Mouse (Mus musculus) megakaryocyte, embryonic 14.5 days (primary cell): Measurements from ENCODE around the gene Plg. TPM values are rescaled to one million over a fixed set of nuclear protein-coding genes. Genes with fewer than 3 reads are reported as not detected.

Experiments used
- H3K27me3 ChIP-seq: replicated peaks from 2 replicates; pipeline ENCODE3; 2012; ENCODE audit warnings: inconsistent platforms
- H3K36me3 ChIP-seq: replicated peaks from 2 replicates; pipeline ENCODE3; 2012; ENCODE audit warnings: low read length, inconsistent platforms, mixed read lengths
- H3K4me1 ChIP-seq: 2 replicates; pipeline ENCODE4 v1.6.1; 2012; ENCODE audit warnings: inconsistent platforms
- H3K4me3 ChIP-seq: replicated peaks from 2 replicates; pipeline ENCODE3; 2012; ENCODE audit warnings: moderate library complexity, mild to moderate bottlenecking, inconsistent platforms
- H3K9me3 ChIP-seq: 2 replicates; pipeline ENCODE4 v1.6.1; 2012; ENCODE audit warnings: inconsistent platforms
- FLI1 ChIP-seq: IDR thresholded peaks from 2 replicates; pipeline ENCODE4 v1.6.1; 2012; ENCODE audit warnings: low read length, inconsistent platforms, mixed read lengths
- GATA1 ChIP-seq: IDR thresholded peaks from 3 replicates; pipeline ENCODE4 v1.6.1; 2012; ENCODE audit warnings: mixed read lengths, low read length, inconsistent platforms, borderline replicate concordance
- polyA plus RNA-seq: library from polyadenylated mRNA; stranded (reverse); fragments of >175 nt; gene quantifications from 2 replicates; pipeline ENCODE4 v1.2.3, GENCODE M21; 2012; ENCODE audit warnings: low replicate concordance; ENCODE audit not compliant: insufficient read depth

The Plg gene
- polyA plus RNA-seq, 1 experiment = not detected

- H3K36me3 ChIP-seq = peaks cover 2% of the 10 kb centered on the region
- TF ChIP-seq FLI1 = no peak
- no peak for TF ChIP-seq GATA1
- peaks cover 33% of the 10 kb centered on the region for H3K4me1 ChIP-seq
- no peaks in the 10 kb centered on the region for H3K9me3 ChIP-seq
- H3K27me3 ChIP-seq = peaks cover 42% of the 10 kb centered on the region
- H3K4me3 ChIP-seq = no peak overlapping the region
Observed at GRCm38 (mm10) chr17:12415031-12415735, 36.8 kb downstream of the Plg start.

DNA sequence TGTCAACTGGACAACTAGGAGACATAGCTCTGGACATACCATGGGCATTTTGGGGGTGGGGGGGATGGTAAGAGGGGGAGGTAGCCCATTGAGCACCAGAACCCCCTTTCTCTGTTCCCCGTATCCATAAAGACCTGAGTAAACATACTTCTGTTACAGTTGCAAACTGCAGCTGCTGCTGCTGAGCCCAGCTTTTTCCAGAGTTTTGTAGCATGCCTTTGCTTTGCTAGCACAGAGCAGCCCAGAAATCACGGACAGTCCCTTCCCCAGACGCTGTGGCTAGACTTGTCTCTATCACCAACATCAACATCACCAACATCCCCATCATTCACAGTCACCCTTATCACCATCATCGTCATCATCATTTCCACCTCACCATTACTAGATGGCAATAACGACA is 37.3 kb downstream of the Plg start:
- Histone ChIP-seq H3K9me3 (no peaks in the 10 kb centered on the region), H3K4me1 (peaks cover 35% of the 10 kb centered on the region), H3K36me3 (peaks cover 3% of the 10 kb centered on the region), H3K27me3 (peaks cover 36% of the 10 kb centered on the region), H3K4me3 (no peak overlapping the region)
- TF ChIP-seq FLI1 (no peak), GATA1 (no peak)

- H3K4me1 ChIP-seq = peaks cover 40% of the 10 kb centered on the region
- H3K4me3 ChIP-seq = no peak overlapping the region
- peaks cover 31% of the 10 kb centered on the region for H3K27me3 ChIP-seq
- H3K36me3 ChIP-seq = peaks cover 4% of the 10 kb centered on the region
- no peaks in the 10 kb centered on the region for H3K9me3 ChIP-seq
- TF ChIP-seq FLI1 = no peak
Observed at GRCm38 (mm10) chr17:12416250-12416895, 38.0 kb downstream of the Plg start.

DNA sequence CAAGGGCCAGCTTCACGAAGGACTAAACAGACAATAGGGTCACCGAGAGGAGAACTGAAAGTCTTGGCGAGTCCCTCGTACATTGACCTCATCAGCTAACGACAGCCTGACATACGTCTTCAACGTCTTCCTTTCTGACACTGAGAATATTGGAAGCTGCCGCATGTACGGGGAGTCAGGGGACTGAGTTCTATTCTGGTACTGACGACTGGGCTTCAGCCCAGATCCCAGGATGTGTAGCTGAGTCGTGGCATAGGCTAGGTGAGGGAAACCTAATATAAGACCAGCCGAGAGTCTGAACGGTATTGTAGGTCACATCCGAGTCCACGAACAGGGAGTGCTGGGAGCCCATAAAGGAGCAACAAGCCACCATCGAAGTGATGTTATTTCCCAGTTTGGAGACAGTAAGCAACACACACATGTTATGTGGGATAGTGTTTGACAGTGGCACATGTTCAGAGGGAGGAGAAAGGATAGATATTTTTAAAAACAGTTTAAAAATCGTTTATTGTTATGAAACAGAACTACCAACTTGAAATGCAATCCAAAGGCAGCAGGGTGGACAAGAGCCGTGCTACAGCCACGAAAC is 41.2 kb downstream of the Plg start:
- no peak overlapping the region for H3K4me3 ChIP-seq
- peaks cover 7% of the 10 kb centered on the region for H3K27me3 ChIP-seq
- no peak for TF ChIP-seq FLI1
- H3K4me1 ChIP-seq = peaks cover 58% of the 10 kb centered on the region
- H3K36me3 ChIP-seq = peaks cover 4% of the 10 kb centered on the region
- H3K9me3 ChIP-seq = no peaks in the 10 kb centered on the region

GRCm38 (mm10) chr17:12420886-12421574 is 42.6 kb downstream of the Plg start:
- H3K9me3 ChIP-seq = no peaks in the 10 kb centered on the region
- no peak overlapping the region for H3K4me3 ChIP-seq
- H3K4me1 ChIP-seq = peaks cover 66% of the 10 kb centered on the region
- TF ChIP-seq FLI1 = no peak
- H3K36me3 ChIP-seq = peaks cover 4% of the 10 kb centered on the region
- H3K27me3 ChIP-seq = peaks cover 2% of the 10 kb centered on the region

- H3K4me3 ChIP-seq = no peak overlapping the region
- TF ChIP-seq FLI1 = no peak
- no peak for TF ChIP-seq GATA1
Observed at GRCm38 (mm10) chr17:12422143-12422542, 43.7 kb downstream of the Plg start.

GRCm38 (mm10) chr17:12427156-12427555 is 48.7 kb downstream of the Plg start:
- TF ChIP-seq GATA1 (peak; percentile 42; the same call in 1 of the 3 replicates), FLI1 (no peak)
- Histone ChIP-seq H3K9me3 (no peaks in the 10 kb centered on the region), H3K36me3 (no peaks in the 10 kb centered on the region), H3K4me1 (peaks cover 85% of the 10 kb centered on the region), H3K27me3 (peaks cover 2% of the 10 kb centered on the region), H3K4me3 (peak overlapping the region; percentile 80)

More at GRCm38 (mm10) chr17:12422143-12422542, 43.7 kb downstream of the Plg start:
- peaks cover 4% of the 10 kb centered on the region for H3K36me3 ChIP-seq
- peaks cover 71% of the 10 kb centered on the region for H3K4me1 ChIP-seq
- no peaks in the 10 kb centered on the region for H3K9me3 ChIP-seq
- peaks cover 2% of the 10 kb centered on the region for H3K27me3 ChIP-seq

GRCm38 (mm10) chr17:12428369-12428768 is 50.0 kb downstream of the Plg start:
- Histone ChIP-seq H3K4me3 (peak overlapping the region; percentile 33), H3K36me3 (no peaks in the 10 kb centered on the region), H3K4me1 (peaks cover 87% of the 10 kb centered on the region), H3K9me3 (no peaks in the 10 kb centered on the region), H3K27me3 (peaks cover 2% of the 10 kb centered on the region)
- no peak for TF ChIP-seq GATA1
- TF ChIP-seq FLI1 = no peak

GRCm38 (mm10) chr17:12431707-12432106 is 53.3 kb downstream of the Plg start:
- Histone ChIP-seq H3K36me3 (no peaks in the 10 kb centered on the region), H3K4me3 (no peak overlapping the region), H3K9me3 (no peaks in the 10 kb centered on the region), H3K4me1 (peaks cover 84% of the 10 kb centered on the region), H3K27me3 (no peaks in the 10 kb centered on the region)
- TF ChIP-seq FLI1 (no peak), GATA1 (no peak)

GRCm38 (mm10) chr17:12437771-12438170 is 59.4 kb downstream of the Plg start:
- Histone ChIP-seq H3K9me3 (peaks cover 8% of the 10 kb centered on the region), H3K36me3 (peaks cover 3% of the 10 kb centered on the region), H3K4me1 (peaks cover 30% of the 10 kb centered on the region), H3K4me3 (no peak overlapping the region), H3K27me3 (no peaks in the 10 kb centered on the region)
- no peak for TF ChIP-seq GATA1
- no peak for TF ChIP-seq FLI1
